Mouse (Mus musculus) liver, embryonic 14.5 days (tissue): ENCODE measurements around the gene Alyref2. TPM values are rescaled to one million over a fixed set of nuclear protein-coding genes. Genes with fewer than 3 reads are reported as not detected.

Experiments
- ATAC-seq: fragments of 200-750 bp; cut with Nextera tagmentation; 2 replicates; pipeline ENCODE4 v1.8.0; 2017; ENCODE audit warnings: moderate number of reproducible peaks, mild to moderate bottlenecking, moderate library complexity; ENCODE audit not compliant: insufficient read depth
- DNase-seq, 3 experiments: peaks; one replicate each; pipeline ENCODE4 v3.0.0-alpha.2; 2012 to 2013; ENCODE audit warnings: low read depth in 3 of 3, low spot score in 3 of 3
- H3K27ac ChIP-seq: fragments of 300-500 bp; sonication (generic); 2 replicates; pipeline ENCODE4 v1.5.1; 2014; ENCODE audit warnings: moderate library complexity, mild to moderate bottlenecking, control low read depth, inconsistent platforms
- H3K27me3 ChIP-seq: fragments of 300-500 bp; sonication (generic); 2 replicates; pipeline ENCODE4 v1.6.1; 2014; ENCODE audit warnings: mild to moderate bottlenecking, low read length, moderate library complexity; ENCODE audit not compliant: control insufficient read depth, insufficient read depth
- H3K36me3 ChIP-seq: fragments of 300-500 bp; sonication (generic); replicated peaks from 2 replicates; pipeline ENCODE4 v1.6.1; 2014; ENCODE audit warnings: low read depth; ENCODE audit not compliant: control insufficient read depth, insufficient read depth
- H3K4me1 ChIP-seq, 2 experiments: fragments of 200-500 bp in 1 of 2; fragments of 300-500 bp in 1 of 2; sonication (generic) in 1 of 2; replicated peaks; 2 replicates each; pipeline ENCODE4 v1.6.1; 2012 to 2014; ENCODE audit warnings: antibody characterized with exemption in 1 of 2, inconsistent platforms in 1 of 2, low read length in 1 of 2; ENCODE audit not compliant: control insufficient read depth in 2 of 2, insufficient read depth in 2 of 2
- H3K4me2 ChIP-seq: fragments of 300-500 bp; sonication (generic); 2 replicates; pipeline ENCODE4 v1.6.1; 2014; ENCODE audit warnings: low read depth, mild to moderate bottlenecking, control low read depth, moderate library complexity
- H3K4me3 ChIP-seq, 2 experiments: fragments of 200-500 bp in 1 of 2; fragments of 300-500 bp in 1 of 2; sonication (generic) in 1 of 2; 2 replicates each; pipeline ENCODE4 v1.5.1; 2012 to 2014; ENCODE audit warnings: low read depth in 2 of 2, low read length in 2 of 2, mild to moderate bottlenecking in 2 of 2, control low read depth in 1 of 2, inconsistent platforms in 1 of 2, moderate library complexity in 1 of 2; ENCODE audit not compliant: insufficient read depth in 1 of 2
- H3K9ac ChIP-seq: fragments of 300-500 bp; sonication (generic); replicated peaks from 2 replicates; pipeline ENCODE4 v1.6.1; 2014; ENCODE audit warnings: mild to moderate bottlenecking, control low read depth, moderate library complexity
- H3K9me3 ChIP-seq: fragments of 300-500 bp; sonication (generic); 2 replicates; pipeline ENCODE4 v1.6.1; 2016; ENCODE audit warnings: low read length, mixed read lengths; ENCODE audit not compliant: control insufficient read depth
- CTCF ChIP-seq: IDR thresholded peaks from 2 replicates; pipeline ENCODE4 v1.5.1; 2016; ENCODE audit warnings: antibody characterized with exemption, low read depth, control low read depth
- EP300 ChIP-seq: IDR thresholded peaks from 2 replicates; pipeline ENCODE4 v1.6.1; 2016; ENCODE audit warnings: antibody characterized with exemption, low read depth
- whole genome bisulfite sequencing: fragments of 180-500 bp; shearing (Covaris S2); extraction: QIAGEN DNeasy Blood & Tissue Kit; methylation state at CpG from one replicate; pipeline ENCODE4 v1.1.7; 2014; ENCODE audit not compliant: insufficient replicate concordance; 5-methylcytosine and 5-hydroxymethylcytosine counted together
- polyA plus RNA-seq, 2 experiments: library from polyadenylated mRNA; depleted of rRNA in 1 of 2; stranded (reverse) in 1 of 2; unstranded in 1 of 2; fragments of >200 nt; fragmentation: Nextera tagmentation in 1 of 2; extraction: Ambion mirVana in 1 of 2; gene quantifications; 2 replicates each; pipeline versions ENCODE4 v1.2.1 to v1.2.3; 2012 to 2014

Alyref2 gene
- polyA plus RNA-seq, 2 experiments, result 2.5 to 2.9 TPM

- Histone ChIP-seq H3K36me3 (no peaks in the 10 kb centered on the region), H3K27me3 (no peaks in the 10 kb centered on the region), H3K4me3 (no peak overlapping the region), H3K9me3 (no peaks in the 10 kb centered on the region), H3K9ac (no peak overlapping the region), H3K4me1 (no peaks in the 10 kb centered on the region), H3K27ac (no peak overlapping the region), H3K4me2 (no peak overlapping the region)
- ATAC-seq (no peak), DNase-seq (no peak)
- WGBS, result 64% methylated on average over 4 of the region's 4 CpGs
- TF ChIP-seq CTCF (no peak), EP300 (no peak)
These were observed 12.3 kb downstream of the Alyref2 start for GRCm38 (mm10) chr1:171515557-171515956.

- 76% methylated on average over 4 of the region's 4 CpGs for WGBS
- Histone ChIP-seq H3K27ac (no peak overlapping the region), H3K4me1 (peaks cover 0 to 3% of the 10 kb centered on the region in 2 experiments; a peak in 1 of 4 replicates), H3K36me3 (no peaks in the 10 kb centered on the region), H3K4me2 (no peak overlapping the region), H3K27me3 (no peaks in the 10 kb centered on the region), H3K9me3 (no peaks in the 10 kb centered on the region), H3K9ac (no peak overlapping the region), H3K4me3 (no peak overlapping the region)
- no peak for ATAC-seq
- TF ChIP-seq EP300, result no peak
- no peak for TF ChIP-seq CTCF
- DNase-seq, result no peak
These were observed 28.1 kb downstream of the Alyref2 start for GRCm38 (mm10) chr1:171531367-171531766.

- 38% methylated on average over 2 of the region's 2 CpGs for whole genome bisulfite sequencing
- TF ChIP-seq EP300 (no peak), CTCF (peak; percentile 58)
These were observed 29.6 kb downstream of the Alyref2 start for GRCm38 (mm10) chr1:171532830-171533229.

GRCm38 (mm10) chr1:171534557-171534956 is 31.3 kb downstream of the Alyref2 start:
- TF ChIP-seq EP300 (no peak), CTCF (no peak)
- no peak overlapping the region for H3K9ac ChIP-seq
- no peaks in the 10 kb centered on the region for H3K27me3 ChIP-seq
- H3K27ac ChIP-seq, result no peak overlapping the region
- ATAC-seq (no peak), DNase-seq (no peak)
- H3K9me3 ChIP-seq, result no peaks in the 10 kb centered on the region; the same call in 1 of the 2 replicates
- H3K36me3 ChIP-seq, result no peaks in the 10 kb centered on the region
- H3K4me3 ChIP-seq, result no peak overlapping the region
- H3K4me2 ChIP-seq, result no peak overlapping the region
- H3K4me1 ChIP-seq, result no peaks in the 10 kb centered on the region

More at GRCm38 (mm10) chr1:171532830-171533229, 29.6 kb downstream of the Alyref2 start:
- Histone ChIP-seq H3K36me3 (no peaks in the 10 kb centered on the region), H3K27me3 (no peaks in the 10 kb centered on the region), H3K9ac (no peak overlapping the region), H3K27ac (no peak overlapping the region), H3K9me3 (no peaks in the 10 kb centered on the region), H3K4me3 (no peak overlapping the region), H3K4me2 (no peak overlapping the region), H3K4me1 (no peaks in the 10 kb centered on the region)
- DNase-seq, result no peak
- ATAC-seq, result no peak

- no peaks in the 10 kb centered on the region; the same call in 1 of the 2 replicates for H3K9me3 ChIP-seq
- no peaks in the 10 kb centered on the region for H3K4me1 ChIP-seq
- no peak for DNase-seq
- no peak for TF ChIP-seq CTCF
- TF ChIP-seq EP300, result no peak
- H3K4me2 ChIP-seq, result no peak within 1 kb of the TSS
- no peak within 1 kb of the TSS for H3K27ac ChIP-seq
- ATAC-seq, result no peak
- no peak within 1 kb of the TSS for H3K9ac ChIP-seq
- no peaks in the 10 kb centered on the region for H3K36me3 ChIP-seq
- no peak within 1 kb of the TSS for H3K4me3 ChIP-seq
- H3K27me3 ChIP-seq, result no peaks in the 10 kb centered on the region
- WGBS, result 75% methylated on average over 1 of the region's 1 CpGs
These were observed 31.9 kb downstream of the Alyref2 start, which contains the start of gene Itln1 for GRCm38 (mm10) chr1:171535194-171535593. Gene Itln1 (minus strand): TSS chr1:171535294.
